Mouse (Mus musculus) heart, embryonic 13.5 days (tissue): Measurements from ENCODE around the gene Med21. TPM values are rescaled to one million over a fixed set of nuclear protein-coding genes. Genes with fewer than 3 reads are reported as not detected.

Experiments used
- ATAC-seq: fragments of 200-750 bp; cut with Nextera tagmentation; 2 replicates; pipeline ENCODE4 v1.8.0; 2017; ENCODE audit warnings: moderate TSS enrichment; ENCODE audit not compliant: insufficient number of reproducible peaks, low FRiP score, low TSS enrichment; ENCODE audit errors: extremely low read depth
- H3K27ac ChIP-seq: fragments of 300-500 bp; sonication (generic); replicated peaks from 2 replicates; pipeline ENCODE4 v1.5.1; 2015; ENCODE audit warnings: moderate library complexity, mild to moderate bottlenecking, inconsistent platforms
- H3K27me3 ChIP-seq: fragments of 300-500 bp; sonication (generic); replicated peaks from 2 replicates; pipeline ENCODE4 v1.6.1; 2015; ENCODE audit warnings: mild to moderate bottlenecking, inconsistent platforms
- H3K36me3 ChIP-seq: fragments of 300-500 bp; sonication (generic); 2 replicates; pipeline ENCODE4 v1.6.1; 2015; ENCODE audit warnings: mild to moderate bottlenecking, inconsistent platforms
- H3K4me1 ChIP-seq: fragments of 300-500 bp; sonication (generic); 2 replicates; pipeline ENCODE4 v1.6.1; 2015; ENCODE audit warnings: inconsistent platforms
- H3K4me2 ChIP-seq: fragments of 300-500 bp; sonication (generic); 2 replicates; pipeline ENCODE4 v1.6.1; 2015; ENCODE audit warnings: inconsistent platforms, mild to moderate bottlenecking, moderate library complexity
- H3K4me3 ChIP-seq: fragments of 300-500 bp; sonication (generic); 2 replicates; pipeline ENCODE4 v1.5.1; 2015; ENCODE audit warnings: moderate library complexity, mild to moderate bottlenecking, inconsistent platforms
- H3K9ac ChIP-seq: fragments of 300-500 bp; sonication (generic); 2 replicates; pipeline ENCODE4 v1.6.1; 2015; ENCODE audit warnings: inconsistent platforms, mild to moderate bottlenecking, moderate library complexity
- H3K9me3 ChIP-seq: fragments of 300-500 bp; sonication (generic); 2 replicates; pipeline ENCODE4 v1.6.1; 2016; ENCODE audit warnings: inconsistent platforms
- WGBS: fragments of 180-500 bp; shearing (Covaris S2); methylation state at CpG from one replicate; pipeline ENCODE4 v1.1.7; 2015; ENCODE audit warnings: mixed read lengths; 5-methylcytosine and 5-hydroxymethylcytosine counted together
- polyA plus RNA-seq: library from polyadenylated mRNA; unstranded; fragments of >200 nt; fragmentation: Nextera tagmentation; extraction: Ambion mirVana; gene quantifications from 2 replicates; pipeline ENCODE4 v1.2.1, GENCODE M21; 2015

Gene Med21
- polyA plus RNA-seq, 1 experiment from 2014 or later = 139 TPM

DNA sequence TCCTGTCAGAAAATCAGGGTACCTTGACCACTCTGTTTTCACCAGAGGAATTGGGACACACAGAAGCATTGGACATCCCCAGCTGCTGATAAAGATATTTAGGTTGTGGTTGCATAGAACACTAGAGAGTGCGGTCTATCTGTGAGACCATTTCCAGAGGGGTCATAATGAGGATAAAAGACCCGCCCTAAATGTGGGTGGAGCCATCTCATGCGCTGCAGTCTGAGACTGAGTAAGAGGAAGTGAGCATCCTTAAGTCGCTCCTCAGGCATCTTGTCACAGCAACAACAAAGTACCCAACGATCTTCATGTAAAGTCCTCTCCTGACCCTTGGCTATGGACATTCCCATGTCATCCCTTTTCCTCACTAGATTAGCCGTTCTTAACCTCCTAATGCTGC, 24.5 kb downstream of the Med21 start:
- ATAC-seq = no peak

DNA sequence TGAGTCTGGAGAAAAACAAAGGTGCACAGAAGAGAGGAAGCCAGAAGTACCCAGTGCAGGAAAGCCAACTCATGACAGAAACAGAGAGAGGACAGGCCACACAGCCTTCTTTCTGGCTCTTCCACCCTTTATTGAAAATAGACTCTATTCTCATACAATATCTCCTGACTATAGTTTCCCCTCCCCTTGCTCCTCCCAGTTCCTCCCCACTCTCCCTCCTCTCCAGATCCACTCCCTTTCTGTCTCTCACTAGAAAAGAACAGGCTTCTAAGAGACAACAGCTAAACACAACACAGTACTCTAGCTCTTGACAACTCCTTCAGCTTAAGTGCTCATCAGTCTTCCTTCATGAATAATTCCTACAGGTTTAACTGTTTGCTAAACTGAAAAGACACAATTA, 26.3 kb downstream of the Med21 start:
- Histone ChIP-seq H3K4me3 (no peak overlapping the region), H3K4me2 (no peak overlapping the region), H3K36me3 (0 out of 2 replicates have a peak, but pooled peaks cover 3% of the 10 kb centered on the region), H3K27ac (peak overlapping the region; percentile 67), H3K9ac (peak overlapping the region; percentile 45), H3K27me3 (no peaks in the 10 kb centered on the region), H3K9me3 (no peaks in the 10 kb centered on the region; the same call in 1 of the 2 replicates), H3K4me1 (peaks cover 62% of the 10 kb centered on the region)
- ATAC-seq = no peak

More for the DNA sequence above, 24.5 kb downstream of the Med21 start:
- 76% methylated on average over 6 of the region's 6 CpGs for WGBS
- peaks cover 50% of the 10 kb centered on the region for H3K4me1 ChIP-seq
- no peaks in the 10 kb centered on the region for H3K27me3 ChIP-seq
- H3K4me2 ChIP-seq = no peak overlapping the region
- H3K4me3 ChIP-seq = no peak overlapping the region
- no peak overlapping the region for H3K9ac ChIP-seq
- H3K9me3 ChIP-seq = no peaks in the 10 kb centered on the region; the same call in 1 of the 2 replicates
- no peak overlapping the region for H3K27ac ChIP-seq
- H3K36me3 ChIP-seq = 0 out of 2 replicates have a peak, but pooled peaks cover 3% of the 10 kb centered on the region

DNA sequence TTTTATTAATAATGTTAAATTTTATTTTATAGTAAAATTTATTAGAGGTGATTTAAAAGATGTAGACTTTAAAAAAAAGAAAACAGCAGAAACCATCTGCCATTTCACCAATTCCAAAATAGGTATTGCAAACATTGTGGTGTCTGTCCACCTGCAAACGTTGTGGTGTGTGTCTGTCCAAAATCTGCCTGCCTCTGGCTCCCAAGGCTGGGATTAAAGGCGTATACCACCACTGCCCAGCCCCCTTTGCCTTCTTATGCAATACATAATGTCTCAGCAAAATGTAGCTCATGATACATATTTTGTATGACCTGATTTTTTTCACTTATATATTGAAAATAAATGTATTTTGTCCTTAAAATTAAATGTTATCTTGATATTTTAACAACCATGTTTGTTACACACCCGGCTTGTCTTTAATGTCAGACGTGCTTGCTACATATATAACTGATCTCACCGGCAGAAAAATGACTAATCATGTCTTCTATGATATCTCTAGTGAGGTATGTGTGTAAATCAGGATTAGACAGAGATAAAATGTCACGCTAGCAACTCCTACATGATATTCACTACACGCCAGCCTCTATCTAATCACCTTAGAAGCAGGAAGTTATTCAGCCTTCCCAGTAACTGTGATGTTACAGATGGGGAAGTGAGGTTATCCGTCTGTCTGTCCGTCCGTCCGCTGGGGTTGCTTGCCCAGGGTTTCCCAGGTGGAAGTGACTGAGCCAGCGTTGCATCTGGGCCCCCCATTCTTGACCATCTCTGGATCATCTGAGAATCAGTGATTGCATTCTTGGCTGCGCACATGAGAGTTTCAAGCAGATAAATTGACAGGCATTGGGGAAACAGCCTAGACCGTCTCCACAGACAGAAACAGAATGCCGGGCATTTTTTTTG, 28.9 kb downstream of the Med21 start:
- H3K4me1 ChIP-seq = peaks cover 71% of the 10 kb centered on the region
- H3K27me3 ChIP-seq = no peaks in the 10 kb centered on the region
- H3K9me3 ChIP-seq = no peaks in the 10 kb centered on the region; the same call in 1 of the 2 replicates
- H3K4me2 ChIP-seq = peak overlapping the region; percentile 53
- ATAC-seq = no peak
- WGBS = 30% methylated on average over 15 of the region's 15 CpGs
- H3K4me3 ChIP-seq = peak overlapping the region; percentile 21; the same call in 1 of the 2 replicates
- peak overlapping the region; percentile 88 for H3K27ac ChIP-seq
- H3K36me3 ChIP-seq = 0 out of 2 replicates have a peak, but pooled peaks cover 3% of the 10 kb centered on the region
- peak overlapping the region; percentile 65 for H3K9ac ChIP-seq

DNA sequence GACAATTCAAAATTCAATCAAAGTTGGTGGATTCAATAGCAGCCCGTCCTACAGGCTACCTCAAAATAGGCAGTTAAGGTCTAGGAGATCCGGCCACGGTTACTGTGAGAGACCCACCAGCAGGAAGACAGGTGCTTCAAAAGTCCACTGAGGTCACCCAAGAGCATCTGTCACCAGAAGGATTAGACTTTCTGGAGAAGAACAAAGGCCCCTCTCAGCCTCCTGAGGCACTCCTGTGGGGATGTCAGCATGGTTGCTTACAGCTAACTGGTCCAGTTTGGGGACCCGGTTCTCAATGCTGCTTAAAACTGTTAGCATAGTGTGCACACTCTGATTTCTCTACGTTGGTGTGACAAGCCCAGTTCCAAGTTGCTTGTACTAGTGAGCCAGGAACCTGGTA, 29.8 kb downstream of the Med21 start:
- Histone ChIP-seq H3K9me3 (no peaks in the 10 kb centered on the region; the same call in 1 of the 2 replicates), H3K9ac (peak overlapping the region; percentile 54; the same call in 1 of the 2 replicates), H3K4me1 (peaks cover 80% of the 10 kb centered on the region), H3K27ac (peak overlapping the region; percentile 88), H3K4me2 (no peak overlapping the region), H3K4me3 (no peak overlapping the region), H3K36me3 (0 out of 2 replicates have a peak, but pooled peaks cover 3% of the 10 kb centered on the region), H3K27me3 (no peaks in the 10 kb centered on the region)
- ATAC-seq = no peak
- WGBS = 41% methylated on average over 5 of the region's 5 CpGs

DNA sequence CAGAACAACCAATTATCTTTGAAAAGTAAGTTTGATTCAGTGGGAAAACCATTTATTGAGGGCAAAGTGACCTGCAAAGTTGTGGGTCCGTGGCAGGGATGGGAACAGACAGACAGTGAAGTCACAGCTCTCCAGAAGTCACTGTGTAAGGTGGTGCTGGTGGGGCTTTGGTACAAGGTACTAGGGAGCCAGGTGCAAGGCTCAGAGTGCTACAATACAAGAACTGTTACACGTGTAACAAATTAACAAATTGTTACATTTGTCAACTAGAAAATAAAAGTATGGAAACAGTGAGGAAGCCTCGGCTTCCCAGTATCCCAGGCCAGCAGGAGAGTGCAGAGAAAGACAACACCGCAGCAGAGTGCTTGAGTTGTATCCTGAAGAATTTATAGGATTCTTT, 31.3 kb downstream of the Med21 start:
- peak overlapping the region; percentile 91 for H3K27ac ChIP-seq
- ATAC-seq = no peak
- 75% methylated on average over 4 of the region's 4 CpGs for WGBS
- no peaks in the 10 kb centered on the region for H3K27me3 ChIP-seq
- no peak overlapping the region for H3K9ac ChIP-seq
- no peaks in the 10 kb centered on the region; the same call in 1 of the 2 replicates for H3K9me3 ChIP-seq
- peaks cover 83% of the 10 kb centered on the region for H3K4me1 ChIP-seq
- no peak overlapping the region for H3K4me3 ChIP-seq
- H3K36me3 ChIP-seq = 0 out of 2 replicates have a peak, but pooled peaks cover 3% of the 10 kb centered on the region
- H3K4me2 ChIP-seq = no peak overlapping the region

DNA sequence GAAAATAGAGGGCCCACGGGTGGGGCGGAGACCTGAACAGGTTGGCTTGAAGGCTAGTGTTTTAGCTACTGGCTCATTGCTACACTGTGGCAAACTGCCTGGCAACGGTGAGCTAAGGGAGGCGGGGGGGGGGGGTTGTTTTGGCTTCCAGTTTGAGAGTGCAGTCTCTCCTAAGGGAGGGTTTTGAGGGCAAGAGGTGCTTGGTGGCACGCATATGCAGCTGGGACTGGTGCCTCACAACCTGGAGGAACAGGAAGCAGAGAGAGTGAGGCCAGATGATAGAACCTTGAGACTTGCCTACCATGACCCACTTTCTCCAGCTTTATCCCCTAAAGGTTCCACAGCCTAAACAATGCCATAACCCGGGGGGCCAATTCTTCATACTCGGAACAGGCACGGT, 32.1 kb downstream of the Med21 start:
- no peaks in the 10 kb centered on the region for H3K27me3 ChIP-seq
- peaks cover 2% of the 10 kb centered on the region; the same call in 1 of the 2 replicates for H3K9me3 ChIP-seq
- no peak overlapping the region for H3K4me3 ChIP-seq
- H3K36me3 ChIP-seq = 0 out of 2 replicates have a peak, but pooled peaks cover 3% of the 10 kb centered on the region
- H3K4me1 ChIP-seq = peaks cover 82% of the 10 kb centered on the region
- H3K27ac ChIP-seq = peak overlapping the region; percentile 91
- peak overlapping the region; percentile 20 for H3K4me2 ChIP-seq
- H3K9ac ChIP-seq = peak overlapping the region; percentile 33
- no peak for ATAC-seq
- WGBS = 72% methylated on average over 8 of the region's 8 CpGs

DNA sequence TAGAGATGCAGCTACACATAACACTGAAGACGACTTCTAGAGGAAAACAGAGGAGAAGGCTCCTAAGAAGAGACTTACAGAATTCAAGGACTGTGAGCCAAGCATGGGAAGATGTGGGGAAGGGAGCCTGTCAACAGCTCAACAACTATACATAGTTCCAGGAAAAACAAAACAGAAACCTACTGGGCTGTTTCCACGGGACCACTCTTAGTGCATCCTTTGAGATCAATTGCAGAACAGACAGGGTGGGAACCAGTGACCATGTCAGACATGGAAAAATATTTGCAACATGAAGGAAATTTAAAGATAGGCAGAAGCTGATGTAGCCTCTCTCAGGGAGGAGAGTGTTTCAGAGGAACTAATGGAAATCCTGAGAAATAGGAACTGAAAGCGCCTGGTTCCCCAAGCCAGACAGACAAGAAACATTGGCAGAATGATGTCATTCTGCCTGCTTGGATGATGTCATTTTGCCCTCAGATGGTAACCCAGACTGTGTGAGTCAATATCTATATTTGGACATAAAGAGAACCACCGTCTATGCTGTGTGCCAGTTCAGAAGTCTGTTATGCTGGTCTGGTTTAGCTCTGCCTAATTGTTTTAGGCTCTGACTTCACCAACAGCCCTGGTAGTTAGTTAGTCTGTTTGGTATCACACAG, 32.7 kb downstream of the Med21 start:
- Histone ChIP-seq H3K27me3 (no peaks in the 10 kb centered on the region), H3K4me1 (peaks cover 80% of the 10 kb centered on the region), H3K4me3 (no peak overlapping the region), H3K4me2 (peak overlapping the region; percentile 20), H3K27ac (peak overlapping the region; percentile 91), H3K36me3 (0 out of 2 replicates have a peak, but pooled peaks cover 3% of the 10 kb centered on the region), H3K9me3 (peaks cover 8% of the 10 kb centered on the region), H3K9ac (peak overlapping the region; percentile 33)
- 18% methylated on average over 4 of the region's 4 CpGs for WGBS
- peak; percentile 38; the same call in 1 of the 2 replicates for ATAC-seq

DNA sequence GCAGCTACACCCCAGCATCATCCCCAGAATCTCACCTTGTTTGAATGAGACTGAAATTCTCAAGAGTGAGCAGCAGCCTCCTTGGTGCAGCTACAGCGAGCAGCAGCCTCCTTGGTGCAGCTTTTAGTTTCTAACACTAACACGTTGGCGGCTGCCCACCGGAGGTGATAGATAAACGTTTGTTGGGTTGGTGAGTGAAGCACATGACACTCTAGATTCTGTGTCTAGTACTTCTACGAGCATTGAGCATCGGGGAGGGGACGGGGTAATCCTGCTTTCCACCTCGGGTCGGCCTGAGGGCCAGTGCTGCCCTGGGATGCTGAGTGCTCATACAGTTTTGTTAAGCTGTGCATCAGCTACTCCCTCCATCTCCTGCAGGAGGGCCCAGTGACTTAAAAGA, 34.6 kb downstream of the Med21 start:
- Histone ChIP-seq H3K9me3 (peaks cover 10% of the 10 kb centered on the region), H3K4me2 (no peak overlapping the region), H3K27me3 (no peaks in the 10 kb centered on the region), H3K9ac (0 out of 2 replicates have a peak overlapping the region, but pooled peaks have one; percentile 11), H3K36me3 (no peaks in the 10 kb centered on the region), H3K4me1 (peaks cover 70% of the 10 kb centered on the region), H3K4me3 (no peak overlapping the region), H3K27ac (peak overlapping the region; percentile 91)
- no peak for ATAC-seq
- WGBS = 31% methylated on average over 10 of the region's 10 CpGs

DNA sequence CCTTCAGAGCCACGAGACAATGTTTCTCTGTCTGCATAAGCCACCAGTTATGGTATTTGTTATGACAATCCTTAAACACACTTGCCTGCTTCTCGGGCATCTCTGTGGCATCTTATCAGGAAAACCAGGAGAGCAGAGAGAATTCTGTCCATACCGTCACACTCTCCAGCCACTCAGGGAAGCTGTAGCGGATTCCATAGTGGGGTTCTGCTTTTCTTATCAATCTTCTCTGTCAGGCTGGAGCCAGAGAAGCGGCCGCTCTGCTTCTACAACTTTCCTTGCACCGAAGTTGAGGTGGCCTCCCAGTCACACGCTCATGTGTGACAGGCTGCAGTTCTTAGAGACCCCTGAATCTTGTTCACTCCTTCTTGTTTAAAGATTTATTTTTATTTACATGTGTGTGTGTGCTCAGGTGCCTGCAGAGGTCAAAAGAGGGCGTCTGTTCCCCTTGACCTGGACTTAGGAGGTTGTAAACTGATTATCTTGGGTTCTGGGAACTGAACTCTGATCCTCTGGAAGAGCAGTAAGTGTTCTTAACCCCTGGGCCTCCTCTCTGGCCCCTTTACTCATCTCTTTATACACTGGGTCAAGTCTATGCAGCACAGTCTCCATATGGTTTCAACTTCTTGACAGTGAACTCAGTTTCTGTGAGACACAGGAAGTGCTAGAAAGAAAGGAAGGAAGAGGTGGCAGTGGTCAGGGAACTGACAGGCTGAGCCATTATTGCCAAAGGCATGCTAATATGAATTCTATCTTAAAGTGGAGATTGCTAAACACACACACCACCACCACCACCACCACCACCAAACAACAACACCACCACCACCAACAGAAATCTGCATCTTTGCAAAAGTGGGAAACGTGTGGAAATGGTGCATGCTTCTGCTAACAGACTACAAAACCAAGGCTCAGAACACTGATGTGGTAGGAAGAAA, 36.1 kb downstream of the Med21 start:
- no peaks in the 10 kb centered on the region for H3K36me3 ChIP-seq
- peaks cover 64% of the 10 kb centered on the region for H3K4me1 ChIP-seq
- H3K27ac ChIP-seq = peak overlapping the region; percentile 91
- H3K9me3 ChIP-seq = peaks cover 10% of the 10 kb centered on the region
- peak overlapping the region; percentile 33 for H3K4me2 ChIP-seq
- peak overlapping the region; percentile 71 for H3K9ac ChIP-seq
- no peak for ATAC-seq
- no peak overlapping the region for H3K4me3 ChIP-seq
- WGBS = 19% methylated on average over 10 of the region's 10 CpGs
- no peaks in the 10 kb centered on the region for H3K27me3 ChIP-seq

DNA sequence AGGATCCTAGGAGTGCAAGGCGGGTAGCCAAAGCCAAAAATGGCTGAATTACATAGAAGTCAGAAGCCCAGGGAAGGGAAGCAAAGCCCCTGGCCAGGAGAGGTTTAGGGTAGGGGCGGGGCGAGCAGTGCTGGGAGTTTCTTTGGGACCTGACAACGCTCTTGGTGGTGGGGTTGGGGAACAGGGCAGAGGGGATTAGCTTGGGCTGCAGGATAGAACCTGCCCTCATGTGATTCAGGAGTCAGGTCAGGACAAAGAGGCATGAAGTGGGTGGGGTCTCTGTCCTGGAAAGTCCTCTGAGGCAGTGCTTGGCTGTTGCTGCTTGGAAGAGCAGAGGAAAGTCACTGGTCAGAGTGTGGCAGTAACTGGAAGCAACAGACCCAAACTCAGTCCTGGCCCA, 41.5 kb downstream of the Med21 start:
- Histone ChIP-seq H3K27me3 (no peaks in the 10 kb centered on the region), H3K9ac (peak overlapping the region; percentile 58), H3K36me3 (no peaks in the 10 kb centered on the region), H3K4me1 (peaks cover 51% of the 10 kb centered on the region), H3K4me2 (no peak overlapping the region), H3K27ac (peak overlapping the region; percentile 98), H3K9me3 (peaks cover 12% of the 10 kb centered on the region), H3K4me3 (no peak overlapping the region)
- WGBS = 71% methylated on average over 4 of the region's 4 CpGs
- ATAC-seq = no peak
